Mouse (Mus musculus) myocyte (in vitro differentiated cells): Measurements from ENCODE around the gene Gm20662. TPM values are rescaled to one million over a fixed set of nuclear protein-coding genes. Genes with fewer than 3 reads are reported as not detected.

Experiments used
- H3K27me3 ChIP-seq: one replicate; pipeline ENCODE4 v1.6.1; 2011; ENCODE audit not compliant: control insufficient read depth, insufficient read depth, insufficient read length
- H3K36me3 ChIP-seq: one replicate; pipeline ENCODE4 v1.6.1; 2011; ENCODE audit not compliant: control insufficient read depth, insufficient read depth
- H3K4me2 ChIP-seq: one replicate; pipeline ENCODE4 v1.6.1; 2011; ENCODE audit warnings: low read depth, control low read depth
- H3K4me3 ChIP-seq: one replicate; pipeline ENCODE4 v1.5.1; 2011; ENCODE audit warnings: mild to moderate bottlenecking, control low read depth, moderate library complexity
- H3K79me2 ChIP-seq: one replicate; pipeline ENCODE4 v1.6.1; 2011; ENCODE audit not compliant: control insufficient read depth, insufficient read depth
- H3ac ChIP-seq: one replicate; pipeline ENCODE4 v1.6.1; 2011; ENCODE audit not compliant: control insufficient read depth, insufficient read length
- CEBPB ChIP-seq: IDR thresholded peaks from 2 replicates; pipeline ENCODE4 v1.6.1; 2011; ENCODE audit warnings: mild to moderate bottlenecking, moderate library complexity; ENCODE audit not compliant: poor library complexity, insufficient read depth, severe bottlenecking
- E2F4 ChIP-seq: IDR thresholded peaks from one replicate; pipeline ENCODE4 v1.6.1; 2011; ENCODE audit warnings: mild to moderate bottlenecking, control low read depth, moderate library complexity; ENCODE audit not compliant: insufficient read depth
- MAX ChIP-seq: IDR thresholded peaks from one replicate; pipeline ENCODE4 v1.6.1; 2011; ENCODE audit warnings: low read depth, mild to moderate bottlenecking, control low read depth
- MYOD1 ChIP-seq, 3 experiments: IDR thresholded peaks; one replicate each; pipeline ENCODE4 v1.6.1; 2011; ENCODE audit warnings: control low read depth in 2 of 3, low read depth in 2 of 3, mild to moderate bottlenecking in 2 of 3, moderate library complexity in 1 of 3; ENCODE audit not compliant: insufficient read length in 2 of 3, control insufficient read depth in 1 of 3
- MYOG ChIP-seq, 3 experiments: IDR thresholded peaks; one replicate each; pipeline ENCODE4 v1.6.1; 2011; ENCODE audit warnings: control low read depth in 2 of 3, low read depth in 2 of 3, mild to moderate bottlenecking in 2 of 3; ENCODE audit not compliant: insufficient read length in 2 of 3, control insufficient read depth in 1 of 3, insufficient read depth in 1 of 3
- POLR2A ChIP-seq: IDR thresholded peaks from one replicate; pipeline ENCODE4 v1.6.1; 2011; ENCODE audit warnings: low read depth, mild to moderate bottlenecking, control low read depth, moderate library complexity; ENCODE audit not compliant: insufficient read length
- POLR2AphosphoS2 ChIP-seq: IDR thresholded peaks from one replicate; pipeline ENCODE4 v1.6.1; 2011; ENCODE audit warnings: low read depth, control low read depth; ENCODE audit not compliant: insufficient read length
- REST ChIP-seq: IDR thresholded peaks from one replicate; pipeline ENCODE4 v1.6.1; 2011; ENCODE audit warnings: mild to moderate bottlenecking, control low read depth, moderate library complexity; ENCODE audit not compliant: insufficient read depth, insufficient read length
- SRF ChIP-seq: IDR thresholded peaks from one replicate; pipeline ENCODE4 v1.6.1; 2011; ENCODE audit warnings: low read depth; ENCODE audit not compliant: control insufficient read depth, insufficient read length
- TCF12 ChIP-seq: IDR thresholded peaks from one replicate; pipeline ENCODE4 v1.6.1; 2011; ENCODE audit warnings: mild to moderate bottlenecking, control low read depth; ENCODE audit not compliant: poor library complexity, insufficient read depth, severe bottlenecking
- TCF3 ChIP-seq: IDR thresholded peaks from one replicate; pipeline ENCODE4 v1.6.1; 2011; ENCODE audit warnings: low read depth, control low read depth; ENCODE audit not compliant: insufficient read length
- USF1 ChIP-seq: IDR thresholded peaks from one replicate; pipeline ENCODE4 v1.6.1; 2011; ENCODE audit warnings: low read depth, mild to moderate bottlenecking, control low read depth, moderate library complexity
- polyA plus RNA-seq: library from polyadenylated mRNA; unstranded; fragments of >200 nt; fragmentation: generic; extraction: Trizol; gene quantifications from one replicate; pipeline ENCODE4 v1.2.1, GENCODE M21; 2012; ENCODE audit warnings: missing spikeins

The Gm20662 gene
- polyA plus RNA-seq, 1 experiment = 0.82 TPM

DNA sequence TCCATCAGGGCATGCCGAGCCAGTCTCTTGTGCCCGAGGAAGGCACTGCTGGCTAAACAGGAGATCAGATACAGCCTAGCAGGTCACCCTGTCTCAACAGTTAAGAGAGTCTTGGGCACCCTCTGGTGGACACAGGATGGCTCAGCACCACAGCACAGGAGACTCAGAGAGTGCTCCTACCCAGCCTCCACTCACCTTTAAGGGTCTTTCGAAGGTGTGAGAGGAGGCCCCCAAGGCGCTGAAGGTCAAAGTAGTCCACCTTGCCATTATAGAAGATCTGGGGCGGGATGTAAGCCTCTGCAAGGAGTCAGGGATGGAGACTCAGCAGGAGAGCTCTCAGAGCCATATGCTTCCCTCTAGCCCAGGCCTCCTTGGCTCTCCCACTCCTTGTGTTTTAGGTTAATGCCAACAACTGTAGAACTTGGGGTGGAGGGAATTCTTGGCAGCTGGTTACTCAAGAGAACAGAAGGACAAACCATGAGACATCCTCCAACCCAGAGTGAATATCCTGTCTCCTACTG is 69.4 kb downstream of the Gm20662 start:
- no peaks in the 10 kb centered on the region for H3K36me3 ChIP-seq
- no peak overlapping the region for H3K4me2 ChIP-seq
- no peak overlapping the region for H3K4me3 ChIP-seq
- no peak for TF ChIP-seq MYOD1 (IDR thresholded peaks at IDR 0.05; ENCODE audit: control insufficient read depth in 1 of 3, insufficient read length in 2 of 3, low read depth in 2 of 3)
- TF ChIP-seq TCF3 = no peak
- TF ChIP-seq MAX = no peak
- no peak for TF ChIP-seq POLR2A
- TF ChIP-seq SRF = no peak
- no peaks in the 10 kb centered on the region for H3K27me3 ChIP-seq
- no peak overlapping the region for H3ac ChIP-seq
- H3K79me2 ChIP-seq = no peaks in the 10 kb centered on the region

GRCm38 (mm10) chr9:108067199-108067598 is 71.0 kb downstream of the Gm20662 start:
- H3K4me2 ChIP-seq = no peak overlapping the region
- peaks cover 5% of the 10 kb centered on the region for H3K36me3 ChIP-seq
- TF ChIP-seq MYOG (IDR thresholded peaks at IDR 0.05; ENCODE audit: control insufficient read depth in 1 of 3, insufficient read depth in 1 of 3, insufficient read length in 2 of 3, low read depth in 2 of 3) (no peak), REST (no peak), E2F4 (no peak), USF1 (no peak), SRF (no peak)
- no peak overlapping the region for H3K4me3 ChIP-seq
- H3ac ChIP-seq = no peak overlapping the region
- no peaks in the 10 kb centered on the region for H3K79me2 ChIP-seq
- H3K27me3 ChIP-seq = no peaks in the 10 kb centered on the region

- TF ChIP-seq E2F4 (no peak), USF1 (no peak), CEBPB (no peak), POLR2AphosphoS2 (no peak), TCF12 (no peak)
- Histone ChIP-seq H3K79me2 (no peaks in the 10 kb centered on the region), H3K4me2 (no peak overlapping the region), H3K4me3 (no peak overlapping the region), H3K36me3 (peaks cover 5% of the 10 kb centered on the region), H3ac (no peak overlapping the region), H3K27me3 (no peaks in the 10 kb centered on the region)
These were observed 71.8 kb downstream of the Gm20662 start for GRCm38 (mm10) chr9:108067900-108068299.

- no peak overlapping the region for H3K4me3 ChIP-seq
- H3ac ChIP-seq = no peak overlapping the region
- H3K36me3 ChIP-seq = peaks cover 5% of the 10 kb centered on the region
- H3K27me3 ChIP-seq = no peaks in the 10 kb centered on the region
- TF ChIP-seq TCF3 = no peak
- TF ChIP-seq TCF12 = no peak
- TF ChIP-seq POLR2A = no peak
- TF ChIP-seq MYOG (IDR thresholded peaks at IDR 0.05; ENCODE audit: control insufficient read depth in 1 of 3, insufficient read depth in 1 of 3, insufficient read length in 2 of 3, low read depth in 2 of 3) = no peak
- no peak for TF ChIP-seq POLR2AphosphoS2
- TF ChIP-seq REST = no peak
- no peak for TF ChIP-seq MAX
- TF ChIP-seq USF1 = no peak
- TF ChIP-seq MYOD1 (IDR thresholded peaks at IDR 0.05; ENCODE audit: control insufficient read depth in 1 of 3, insufficient read length in 2 of 3, low read depth in 2 of 3) = no peak
- TF ChIP-seq SRF = no peak
- TF ChIP-seq E2F4 = no peak
- TF ChIP-seq CEBPB = no peak
- H3K4me2 ChIP-seq = no peak overlapping the region
- no peaks in the 10 kb centered on the region for H3K79me2 ChIP-seq
These were observed 72.9 kb downstream of the Gm20662 start for GRCm38 (mm10) chr9:108069007-108069406.

DNA sequence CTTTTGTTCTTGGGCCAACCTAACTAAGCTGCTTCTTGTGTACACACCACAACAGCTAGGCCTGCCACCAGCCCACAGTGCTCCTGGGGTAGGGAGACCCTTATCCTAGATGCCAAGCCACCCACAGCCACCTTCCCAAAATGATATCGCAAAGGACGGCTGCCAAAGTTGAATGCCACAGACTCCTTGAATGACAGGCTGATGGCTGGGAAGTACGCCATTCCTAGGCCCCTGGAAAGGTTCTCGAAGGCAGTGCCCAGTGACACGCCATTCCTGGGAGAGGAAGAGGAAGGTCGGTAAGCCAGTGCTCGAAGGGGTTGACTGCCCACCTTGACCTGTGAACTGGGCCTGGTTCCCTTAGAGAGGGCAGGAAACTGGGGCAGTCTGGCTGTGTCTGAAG is 73.4 kb downstream of the Gm20662 start:
- H3ac ChIP-seq = no peak overlapping the region
- H3K79me2 ChIP-seq = no peaks in the 10 kb centered on the region
- peaks cover 5% of the 10 kb centered on the region for H3K36me3 ChIP-seq
- H3K27me3 ChIP-seq = no peaks in the 10 kb centered on the region
- TF ChIP-seq USF1 (no peak), REST (no peak), POLR2AphosphoS2 (no peak), MYOD1 (IDR thresholded peaks at IDR 0.05; ENCODE audit: control insufficient read depth in 1 of 3, insufficient read length in 2 of 3, low read depth in 2 of 3) (no peak), TCF12 (no peak), MYOG (IDR thresholded peaks at IDR 0.05; ENCODE audit: control insufficient read depth in 1 of 3, insufficient read depth in 1 of 3, insufficient read length in 2 of 3, low read depth in 2 of 3) (no peak), POLR2A (no peak), MAX (no peak), E2F4 (no peak), CEBPB (no peak), SRF (no peak), TCF3 (no peak)
- H3K4me2 ChIP-seq = no peak overlapping the region
- H3K4me3 ChIP-seq = no peak overlapping the region
